ENCODE assay signal across 11 mouse cellular contexts in the genomic region with DNA sequence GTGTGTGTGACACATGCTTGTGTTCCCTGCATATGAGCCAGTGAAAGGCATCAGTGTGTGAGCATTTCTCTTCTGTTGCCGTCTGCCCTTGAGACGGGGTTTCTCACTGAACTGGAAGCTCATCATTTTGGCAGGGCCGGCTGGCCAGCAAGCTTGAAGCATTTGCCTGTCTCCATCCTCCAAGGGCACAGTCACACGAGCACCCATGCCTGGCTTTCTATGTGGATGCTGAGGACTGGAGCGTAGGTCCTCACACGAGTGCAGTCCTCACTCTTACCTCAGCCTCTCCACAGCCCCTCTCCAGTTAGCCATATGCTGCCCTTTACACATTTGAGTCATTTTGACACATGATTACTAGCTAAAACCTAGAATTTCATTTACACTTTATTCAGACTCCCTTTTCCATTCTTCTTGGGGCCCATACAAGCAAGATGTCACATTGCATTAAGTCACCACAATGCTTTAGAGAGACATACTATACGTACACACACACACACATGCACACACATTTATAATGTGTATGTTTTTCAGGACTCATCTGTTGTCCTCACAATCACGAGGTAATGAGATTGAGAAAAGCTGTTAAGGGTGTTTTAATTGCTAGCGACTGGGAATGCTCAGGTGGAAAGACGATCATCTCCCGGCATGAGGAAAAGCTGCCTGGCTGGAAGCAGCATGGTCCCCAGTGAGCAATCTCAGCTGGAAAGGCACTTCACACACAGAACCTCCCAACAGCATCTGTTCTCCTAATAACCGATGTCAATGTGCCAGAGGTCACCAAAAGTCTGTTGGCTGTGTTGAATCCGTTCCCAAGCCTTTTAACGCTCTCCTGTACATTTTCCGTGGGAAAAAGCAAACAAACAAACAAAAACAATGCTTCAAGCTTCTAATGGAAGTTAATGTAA.
A peak's percentile ranks its signal among the peaks of the same experiment; 100 is the strongest.
DNase-seq lines count a peak whose midpoint lies in the region; ATAC-seq and TF ChIP-seq lines count a peak whose summit lies in the region.
"Had no signal": no experiment of that assay in that cellular context is flagged by ENCODE, and none has a peak within 500 bp of the region (broad histone marks: within the 10 kb centered on the region; RNA-seq: fewer than 3 reads in every experiment).

No protein-coding gene starts in this region.

- H3K27ac ChIP-seq in heart, embryonic 11.5 days (ENCODE audit: low read depth, low read length): no peak overlapping the region
- H3K27ac ChIP-seq in hindbrain, postnatal 0 days: peak overlapping the region; percentile 41; the same call in 1 of the 2 replicates
- H3K27ac ChIP-seq: embryonic facial prominence, embryonic 15.5 days had no signal

- H3K4me2 ChIP-seq in heart, embryonic 11.5 days: no peak overlapping the region
- no peak overlapping the region for H3K4me2 ChIP-seq in hindbrain, postnatal 0 days (ENCODE audit: low read depth, low read length)
- H3K4me2 ChIP-seq: embryonic facial prominence, embryonic 15.5 days had no signal

- DNase-seq in heart, adult 11 months: peak; percentile 97
- DNase-seq in cerebellum, postnatal 25 days: peak; percentile 72 to 76
- peak; percentile 61 for DNase-seq in hindbrain, postnatal 0 days (ENCODE audit: low spot score)
- no peak for DNase-seq in frontal cortex, postnatal 25 days (ENCODE audit: low spot score in 2 of 2)
- DNase-seq in right cerebral cortex, adult 18-20 months: no peak
- no peak for DNase-seq in left cerebral cortex, adult 11 months (ENCODE audit: low spot score)
- DNase-seq: right cerebral cortex, postnatal 4 days; thymus, postnatal 36 days had no signal

- no peak overlapping the region for H3K9ac ChIP-seq in heart, embryonic 11.5 days (ENCODE audit: low read depth, low read length)
- H3K9ac ChIP-seq in hindbrain, postnatal 0 days (replicated peaks; ENCODE audit: low read length): no peak overlapping the region
- H3K9ac ChIP-seq: embryonic facial prominence, embryonic 15.5 days had no signal

- H3K4me3 ChIP-seq in heart, embryonic 11.5 days (ENCODE audit: low read depth, low read length): no peak overlapping the region
- no peak overlapping the region for H3K4me3 ChIP-seq in hindbrain, postnatal 0 days (ENCODE audit: low read length)
- H3K4me3 ChIP-seq: embryonic facial prominence, embryonic 15.5 days had no signal

- peaks cover 14% of the 10 kb centered on the region for H3K4me1 ChIP-seq in heart, embryonic 11.5 days (ENCODE audit: control insufficient read depth, insufficient read depth, low read length)
- peaks cover 8% of the 10 kb centered on the region; the same call in 1 of the 2 replicates for H3K4me1 ChIP-seq in hindbrain, postnatal 0 days (ENCODE audit: insufficient read depth, low read length)

- peaks cover 3% of the 10 kb centered on the region; the same call in 1 of the 2 replicates for H3K27me3 ChIP-seq in heart, embryonic 11.5 days (ENCODE audit: control insufficient read depth, insufficient read depth, low read length)
- H3K27me3 ChIP-seq in hindbrain, postnatal 0 days (ENCODE audit: insufficient read depth, low read length): no peaks in the 10 kb centered on the region; the same call in 1 of the 2 replicates
- H3K27me3 ChIP-seq: embryonic facial prominence, embryonic 15.5 days had no signal

- H3K9me3 ChIP-seq in heart, embryonic 11.5 days (replicated peaks; ENCODE audit: control insufficient read depth, low read length): no peaks in the 10 kb centered on the region
- H3K9me3 ChIP-seq in hindbrain, postnatal 0 days (ENCODE audit: low read length): no peaks in the 10 kb centered on the region
- H3K9me3 ChIP-seq: embryonic facial prominence, embryonic 15.5 days had no signal

- 61% methylated on average over 15 of the region's 15 CpGs for WGBS in heart, embryonic 11.5 days (ENCODE audit: insufficient replicate concordance)
- WGBS in hindbrain, postnatal 0 days: 29% methylated on average over 15 of the region's 15 CpGs

- no peak for TF ChIP-seq CTCF in hindbrain, postnatal 0 days (IDR thresholded peaks at IDR 0.05; ENCODE audit: low read depth)

- H3K36me3 ChIP-seq in heart, embryonic 11.5 days (ENCODE audit: control insufficient read depth, insufficient read depth, low read length): no peaks in the 10 kb centered on the region
- H3K36me3 ChIP-seq in hindbrain, postnatal 0 days (ENCODE audit: insufficient read depth, low read length): no peaks in the 10 kb centered on the region
- H3K36me3 ChIP-seq: embryonic facial prominence, embryonic 15.5 days had no signal

- no peak for ATAC-seq in heart, embryonic 11.5 days (replicated peaks; ENCODE audit: insufficient number of reproducible peaks, low FRiP score, low TSS enrichment)
- ATAC-seq in cerebellum, adult (ENCODE audit: insufficient number of reproducible peaks, low FRiP score, low TSS enrichment): peak; percentile 54
- peak; percentile 66 for ATAC-seq in hindbrain, postnatal 0 days

Comparison
In these comparisons a context has a peak if more than half of its experiments do, and no peak if none do; other contexts are left out.
1. DNase-seq: peak in heart, adult 11 months (single experiment), cerebellum, postnatal 25 days (2 of 2) and hindbrain, postnatal 0 days (single experiment); none in frontal cortex, postnatal 25 days (0 of 2), right cerebral cortex, adult 18-20 months (single experiment) and left cerebral cortex, adult 11 months (single experiment).